Mouse (Mus musculus): Measurements from ENCODE around the gene Tapt1.

- no peak for TF ChIP-seq CTCF (IDR thresholded peaks at IDR 0.05; ENCODE audit: low read depth)
- TF ChIP-seq EP300 (IDR thresholded peaks at IDR 0.05; ENCODE audit: low read depth) = no peak
Measured at GRCm38 (mm10) chr5:44147732-44148131, 78.7 kb downstream of the Tapt1 start.
